Mouse (Mus musculus): ENCODE results near the gene Arhgap1. TPM values are rescaled to one million over a fixed set of nuclear protein-coding genes. Genes with fewer than 3 reads are reported as not detected.

Arhgap1 gene
- 10 to 100 TPM; 29.4 to 59.9 TPM for polyA plus RNA-seq (2012; fragmentation: generic; extraction: Trizol)

DNA sequence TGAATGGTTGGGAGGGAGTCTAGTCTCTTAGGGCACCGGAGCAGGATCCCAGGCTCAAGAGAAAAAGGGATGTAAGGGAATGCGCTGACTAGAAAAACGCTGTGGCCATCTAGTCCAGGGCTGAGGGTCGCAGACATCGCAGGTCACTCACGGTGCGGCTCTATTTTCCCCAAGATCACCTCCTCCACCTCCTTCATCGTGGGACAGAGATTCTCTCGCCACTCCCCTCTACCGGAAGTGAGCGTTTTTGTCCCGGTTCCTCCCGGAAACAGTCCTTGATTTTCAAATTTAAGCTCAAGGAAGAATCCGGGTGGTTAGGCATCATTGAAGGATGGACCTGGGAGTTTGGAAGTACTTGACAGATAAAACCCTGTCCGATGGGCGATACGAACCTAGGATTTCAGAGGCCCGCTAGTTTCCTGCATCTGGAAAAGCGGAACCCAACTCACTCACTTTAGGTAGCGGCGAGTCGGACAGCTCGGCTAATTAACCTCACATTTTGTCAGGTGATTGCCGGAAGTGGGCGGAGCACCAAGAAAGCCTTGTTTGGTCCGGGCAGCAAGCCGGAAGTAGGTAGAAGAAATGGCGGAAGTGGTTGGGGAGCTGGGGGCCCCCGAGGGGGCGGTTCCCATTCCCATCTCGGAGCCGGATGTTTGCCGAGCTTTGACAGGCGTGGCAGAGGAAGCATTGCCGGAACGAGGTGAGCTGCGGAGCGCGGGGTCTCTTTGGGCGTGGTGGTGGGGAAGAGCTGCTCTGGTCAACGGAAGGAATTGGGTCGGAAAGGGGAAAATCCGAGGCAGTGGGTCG, at the start of gene Arhgap1, which contains the start of gene Zfp408:
Arhgap1 (plus strand) TSS at position 308 of the 807 bp plus-strand sequence.
Zfp408 (minus strand) TSS at position 239 of the 807 bp plus-strand sequence.

DNA sequence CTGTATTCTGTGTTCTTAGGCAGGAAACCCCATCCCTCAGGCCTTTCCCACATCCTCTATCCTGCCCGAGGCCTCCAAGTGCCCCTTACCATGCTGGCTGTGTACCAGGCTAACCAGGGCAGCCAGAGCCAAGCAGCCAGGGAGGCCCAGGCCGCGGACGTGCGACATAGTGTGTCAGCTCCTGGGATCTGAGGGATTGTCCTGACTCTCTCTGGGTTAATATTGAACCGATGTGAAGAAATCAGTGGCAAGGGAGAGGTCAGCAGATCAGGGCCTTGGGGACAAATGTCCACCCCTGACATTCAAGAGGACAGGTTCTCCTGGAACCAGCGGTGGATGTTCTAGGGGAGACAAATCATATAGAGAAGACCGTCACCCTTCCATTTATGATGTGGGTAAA, 13.4 kb upstream of the Arhgap1 start, which contains the start of gene F2:
F2 (minus strand) TSS at position 186 of the 400 bp plus-strand sequence.

GRCm38 (mm10) chr2:91710272-91711234, 60.9 kb downstream of the Arhgap1 start, which contains the start of the genes Atg13 and Harbi1:
TSS of gene Atg13 (minus strand) at chr2:91710576.
TSS of gene Harbi1 (plus strand) at chr2:91710852.

Other genes with a start within 250 kb of the Arhgap1 start
- gene 1110051M20Rik, start 205.2 kb upstream of the Arhgap1 start, polyA plus RNA-seq (2012; fragmentation: generic; extraction: Trizol), result 10 to 100 TPM; 23.8 to 52.5 TPM
- 1 to 10 TPM in 1 of 2 experiments, under 1 TPM in 1; 0.07 to 2.7 TPM for gene Lrp4, start 192.3 kb upstream of the Arhgap1 start, polyA plus RNA-seq (2012; fragmentation: generic; extraction: Trizol)
- gene Ckap5, start 123.1 kb upstream of the Arhgap1 start, polyA plus RNA-seq (2012; fragmentation: generic; extraction: Trizol), result 10 to 100 TPM in 1 of 2 experiments, under 1 TPM in 1; 0.96 to 10.6 TPM
- not detected for gene F2, start 13.4 kb upstream of the Arhgap1 start, polyA plus RNA-seq (2012; fragmentation: generic; extraction: Trizol)
- gene Zfp408, start 69 bp upstream of the Arhgap1 start, polyA plus RNA-seq (2012; fragmentation: generic; extraction: Trizol), result 1 to 10 TPM; 1.6 to 9.8 TPM
- 10 to 100 TPM in 1 of 2 experiments, 1 to 10 TPM in 1; 7.9 to 19.5 TPM for gene Atg13, start 60.7 kb downstream of the Arhgap1 start, polyA plus RNA-seq (2012; fragmentation: generic; extraction: Trizol)
- 1 to 10 TPM in 1 of 2 experiments, under 1 TPM in 1; 0.91 to 4.9 TPM for gene Harbi1, start 61.0 kb downstream of the Arhgap1 start, polyA plus RNA-seq (2012; fragmentation: generic; extraction: Trizol)
- gene Ambra1, start 80.3 kb downstream of the Arhgap1 start, polyA plus RNA-seq (2012; fragmentation: generic; extraction: Trizol), result 10 to 100 TPM in 1 of 2 experiments, 1 to 10 TPM in 1; 7.6 to 19.0 TPM

All from C3H10T1/2 (cell line).